Mouse (Mus musculus): Measurements from ENCODE around the gene Man1a.

- no peak for TF ChIP-seq CTCF (IDR thresholded peaks at IDR 0.05; ENCODE audit: borderline replicate concordance, insufficient read depth, low read depth, low read length)
- no peak for TF ChIP-seq POLR2A (IDR thresholded peaks at IDR 0.05; ENCODE audit: borderline replicate concordance, insufficient read depth, low read length)
Measured at GRCm38 (mm10) chr10:53996216-53996615, 80.2 kb downstream of the Man1a start.

Data from cerebellum, adult 2 months (tissue).